Mouse (Mus musculus) layer of hippocampus, adult 2 months (tissue): ENCODE results near the gene Supt20. TPM values are rescaled to one million over a fixed set of nuclear protein-coding genes. Genes with fewer than 3 reads are reported as not detected.
A peak's percentile ranks its signal among the peaks of the same experiment; 100 is the strongest.

Source experiments
- DNase-seq, 2 experiments: peaks; one replicate each; pipeline ENCODE4 v3.0.0; 2022; ENCODE audit warnings: low spot score in 2 of 2
- H3K27ac ChIP-seq: fragments of 200-600 bp; 2 replicates; pipeline ENCODE4 v1.8.1; 2022
- H3K4me3 ChIP-seq: fragments of 200-600 bp; 2 replicates; pipeline ENCODE4 v1.8.1; 2022; ENCODE audit warnings: mild to moderate bottlenecking
- CTCF ChIP-seq: fragments of 200-600 bp; conservative IDR thresholded peaks from 2 replicates; pipeline ENCODE4 v1.8.1; 2022; ENCODE audit warnings: antibody characterized with exemption, mild to moderate bottlenecking, moderate library complexity
- long read RNA-seq, 2 experiments: library from polyadenylated mRNA; stranded (forward); transcript quantifications; one replicate each; pipeline ENCODE4 v2.0.0; 2021; ENCODE audit warnings: borderline mapping rate in 2 of 2
- total RNA-seq, 2 experiments: library from RNA; stranded (reverse); gene quantifications; 2 replicates each; pipeline ENCODE4 v1.2.3; 2021

Gene Supt20
- 10 to 100 TPM; 52.3 to 53.3 TPM for total RNA-seq
- long read RNA-seq, experiment 1, partial matches to known transcripts: 5 of 32 reads
- long read RNA-seq, experiment 1, other reads (novel, unspliced or antisense): 26 of 32 reads
- long read RNA-seq, experiment 2, partial matches to known transcripts: 11 of 46 reads
- long read RNA-seq, experiment 2, other reads (novel, unspliced or antisense): 33 of 46 reads

DNA sequence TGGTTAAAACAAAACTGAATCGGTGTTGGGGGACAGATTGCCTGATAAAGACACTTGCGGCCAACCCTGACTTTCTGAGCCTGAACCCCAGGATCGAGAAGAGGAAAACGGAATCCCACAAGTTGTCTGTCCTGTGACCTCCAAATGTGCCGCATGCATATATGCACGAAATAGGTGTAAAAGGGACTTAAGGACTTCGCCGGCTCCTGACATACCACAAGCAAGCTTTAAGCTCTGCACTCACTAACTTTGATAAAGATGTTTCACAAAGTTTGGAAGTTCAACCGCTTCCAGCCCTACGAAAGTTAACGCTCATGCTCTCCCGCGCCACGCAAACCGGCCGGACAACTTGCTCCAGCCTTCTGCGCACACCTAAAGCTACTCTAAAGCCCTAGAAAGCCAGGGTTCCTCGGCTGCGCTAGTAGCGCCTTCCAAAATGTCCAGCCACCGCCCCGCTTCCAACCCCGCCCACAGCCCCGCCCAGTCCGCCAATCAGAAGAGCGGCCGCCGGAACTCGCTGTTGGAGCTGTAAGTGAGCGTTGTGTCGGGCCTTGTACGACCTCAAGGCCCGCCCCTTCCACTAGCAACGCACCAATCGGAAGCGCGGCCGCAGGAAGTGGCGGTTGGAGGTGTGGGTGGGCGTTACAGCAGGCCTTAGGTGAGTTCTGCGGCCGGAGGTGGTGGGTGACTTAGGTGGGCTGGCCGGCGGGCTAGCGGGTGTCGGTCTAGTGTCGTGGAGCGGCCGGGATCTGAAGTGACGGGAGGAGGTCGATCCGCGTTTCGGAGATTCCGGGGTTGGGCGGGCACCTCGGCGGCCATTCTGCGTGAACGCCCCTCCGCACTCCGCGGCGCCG lies at the start of gene Supt20:
Gene Supt20, plus strand, starts transcription at position 606 of the 854 bp plus-strand sequence.
- peak within 1 kb of the TSS; percentile 70 for H3K4me3 ChIP-seq
- H3K27ac ChIP-seq: peak within 1 kb of the TSS; percentile 82
- DNase-seq: peak; percentile 87 to 92
- no peak for TF ChIP-seq CTCF

DNA sequence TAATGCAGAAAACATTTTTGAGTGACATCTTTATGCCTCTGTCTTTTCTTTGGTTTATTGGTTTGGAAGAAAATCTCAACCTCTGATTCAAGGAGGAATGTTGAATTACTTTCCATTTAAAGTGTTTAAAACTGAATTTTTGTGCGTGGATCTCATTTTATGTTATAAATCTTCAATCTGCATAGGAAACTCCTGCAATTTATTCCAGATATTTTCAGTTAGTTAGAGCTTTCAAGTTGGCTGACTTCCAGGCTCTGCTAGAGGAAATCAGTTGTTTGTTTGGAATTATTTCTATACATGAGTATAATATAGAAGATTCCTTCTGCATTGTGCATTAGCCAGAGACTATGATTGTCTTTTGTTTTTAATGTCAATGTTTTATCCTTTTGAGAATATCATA lies 49.8 kb upstream of the Supt20 start:
- DNase-seq: no peak
- no peak for TF ChIP-seq CTCF
- Histone ChIP-seq H3K4me3 (no peak overlapping the region), H3K27ac (no peak overlapping the region)

DNA sequence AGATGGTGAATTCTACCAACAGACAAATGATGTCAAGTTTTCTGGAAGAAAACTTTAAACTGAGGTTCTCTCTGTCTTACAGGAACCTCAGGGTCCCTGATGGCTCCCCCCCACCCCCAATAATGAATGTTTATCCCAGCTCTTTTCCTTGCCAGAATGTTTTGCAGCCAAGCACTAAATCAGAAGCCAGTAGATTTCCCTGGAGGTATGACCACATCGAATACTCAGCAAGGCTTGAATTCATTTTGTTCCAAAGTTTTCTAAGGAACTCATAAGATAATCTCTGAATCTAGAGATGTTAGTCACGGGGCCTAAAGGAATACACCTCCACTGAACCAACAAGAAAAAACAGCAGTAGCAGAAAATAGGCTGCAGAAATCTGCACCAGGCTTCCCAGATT lies 45.0 kb upstream of the Supt20 start:
- H3K4me3 ChIP-seq: no peak overlapping the region
- TF ChIP-seq CTCF: no peak
- H3K27ac ChIP-seq: no peak overlapping the region
- DNase-seq: no peak

DNA sequence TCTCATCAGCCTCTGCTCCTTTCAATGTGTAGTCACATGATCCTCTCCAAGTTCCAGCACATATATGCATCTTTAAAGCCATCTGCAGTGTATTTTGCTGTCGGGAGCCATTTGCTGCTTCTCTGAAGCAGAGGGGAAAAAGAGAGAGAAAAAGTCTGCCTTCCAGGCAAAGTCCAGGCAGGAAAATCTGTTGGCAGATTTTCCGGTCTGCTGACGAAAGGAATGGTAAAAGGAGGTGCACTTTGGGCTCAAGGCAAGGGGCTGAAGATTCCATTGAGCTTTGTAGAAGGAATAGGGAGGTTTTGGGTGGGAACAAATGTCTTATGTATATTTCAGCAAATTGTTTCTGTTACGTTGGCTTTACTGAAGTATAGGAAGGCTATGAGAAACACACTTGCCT lies 41.0 kb upstream of the Supt20 start:
- no peak for TF ChIP-seq CTCF
- no peak overlapping the region for H3K4me3 ChIP-seq

DNA sequence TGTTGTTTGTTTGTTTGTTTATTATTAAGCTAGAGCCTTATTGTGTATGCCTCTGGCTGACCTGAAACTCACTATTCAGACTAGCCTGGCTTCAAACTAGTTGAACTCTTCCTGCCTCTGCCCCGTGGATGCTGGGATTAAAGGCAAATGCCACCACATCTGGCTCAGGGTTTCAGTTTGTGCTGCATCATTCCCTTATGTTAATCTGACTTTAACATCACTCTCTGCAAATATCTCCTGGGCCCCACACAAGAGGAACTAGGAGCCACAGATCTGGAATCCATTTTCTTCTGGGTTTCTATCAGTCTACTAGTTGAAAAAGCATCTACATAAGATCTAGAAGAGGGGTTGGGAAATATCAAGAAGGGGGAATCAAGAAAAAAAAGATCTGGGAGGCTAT lies 38.4 kb upstream of the Supt20 start:
- DNase-seq: no peak
- Histone ChIP-seq H3K27ac (no peak overlapping the region), H3K4me3 (no peak overlapping the region)
- no peak for TF ChIP-seq CTCF

More for the DNA sequence above, 41.0 kb upstream of the Supt20 start:
- DNase-seq: no peak
- H3K27ac ChIP-seq: no peak overlapping the region

DNA sequence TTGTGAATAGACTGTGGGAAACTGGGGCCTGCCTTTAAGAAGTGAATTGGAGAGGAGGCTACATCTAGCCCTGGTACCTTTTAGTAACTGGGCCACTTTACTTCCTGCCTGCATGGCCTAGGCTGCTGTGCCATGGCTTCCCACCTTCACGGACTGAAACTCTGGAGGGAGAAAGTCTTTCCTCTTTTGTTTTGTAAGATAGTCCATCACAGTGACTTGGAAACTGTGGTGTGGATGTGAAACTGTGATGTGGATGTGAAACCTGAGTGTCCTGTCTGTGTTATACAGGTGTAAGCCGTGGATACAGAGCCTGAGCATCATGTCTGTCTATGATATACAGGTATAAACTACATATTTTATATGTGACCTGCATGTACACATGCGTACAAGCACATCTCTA lies 35.5 kb upstream of the Supt20 start:
- no peak overlapping the region for H3K4me3 ChIP-seq
- no peak for DNase-seq
- H3K27ac ChIP-seq: no peak overlapping the region
- TF ChIP-seq CTCF: no peak

DNA sequence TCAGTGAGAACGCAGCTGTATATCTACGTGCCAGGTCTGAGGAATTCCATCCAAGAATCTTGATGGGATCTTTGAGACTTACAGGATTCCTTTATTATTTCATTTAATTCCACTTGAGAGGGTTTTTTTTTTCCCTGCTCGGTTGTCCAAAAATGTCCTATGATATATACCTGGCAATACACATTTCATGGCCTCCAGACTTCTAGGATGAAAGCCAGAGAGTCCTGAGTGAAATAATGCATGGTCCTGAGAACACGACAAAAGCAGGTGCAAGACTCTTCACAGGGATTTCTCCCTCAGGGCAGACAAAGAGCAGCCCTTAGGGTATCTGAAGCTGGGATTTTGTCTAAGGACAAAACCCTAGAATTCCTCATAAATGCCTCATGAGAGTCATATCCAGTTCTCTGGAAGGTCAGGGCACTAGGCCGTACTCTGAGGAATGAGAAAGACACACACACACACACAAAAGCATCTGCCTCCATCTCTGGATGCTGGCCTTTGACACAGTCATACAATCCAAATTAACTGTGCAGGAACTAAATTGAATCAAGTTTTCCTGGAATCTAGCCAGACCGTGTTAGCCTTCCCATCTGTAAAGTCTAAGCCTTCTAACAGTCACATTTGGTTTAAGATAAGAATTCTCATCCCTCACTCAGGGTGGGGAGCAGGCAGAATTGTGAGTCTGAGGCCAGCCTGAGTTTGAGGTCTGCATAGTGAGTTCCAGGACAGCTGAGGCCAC lies 34.5 kb upstream of the Supt20 start:
- no peak for DNase-seq
- Histone ChIP-seq H3K27ac (no peak overlapping the region), H3K4me3 (no peak overlapping the region)
- TF ChIP-seq CTCF: no peak

DNA sequence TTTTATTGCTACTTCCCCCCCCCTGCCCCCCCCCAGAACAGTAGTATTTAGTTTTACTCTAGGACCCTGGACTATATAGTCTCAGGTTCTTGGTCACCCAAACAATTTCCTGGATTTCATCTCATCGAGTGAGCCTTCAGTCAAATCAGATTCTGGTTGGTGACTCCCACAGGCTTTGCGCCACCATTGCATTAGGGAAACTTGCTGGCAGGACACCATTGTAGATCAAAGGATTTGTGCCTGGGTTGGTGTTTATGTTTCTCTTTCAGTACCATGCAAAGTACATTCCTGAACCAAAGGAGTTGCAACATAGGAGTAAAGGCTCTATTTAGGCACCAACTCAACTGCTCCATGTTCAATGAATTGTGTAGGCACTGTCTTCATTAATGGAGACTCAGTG lies 32.9 kb upstream of the Supt20 start:
- no peak for TF ChIP-seq CTCF
- H3K27ac ChIP-seq: no peak overlapping the region
- H3K4me3 ChIP-seq: no peak overlapping the region
- DNase-seq: no peak

DNA sequence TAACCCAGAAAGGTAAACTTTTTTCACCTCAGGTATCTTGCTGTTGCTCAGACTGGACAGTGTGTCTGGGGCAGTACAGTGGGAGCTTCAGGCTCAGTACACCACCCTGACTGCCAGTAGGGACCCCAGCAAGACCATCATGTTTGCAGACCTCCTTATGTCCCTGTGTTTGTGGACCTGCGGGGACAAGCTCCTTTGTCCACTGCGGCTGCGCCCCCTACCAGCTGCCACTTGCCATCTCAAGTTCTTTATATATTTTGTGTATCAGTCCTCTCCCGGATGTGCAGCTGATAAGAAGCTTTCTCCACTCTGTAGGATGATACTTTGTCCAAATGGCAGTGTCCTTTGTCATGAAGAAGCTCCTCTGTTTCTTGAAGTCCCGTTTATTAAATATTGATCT lies 30.2 kb upstream of the Supt20 start:
- no peak overlapping the region for H3K4me3 ChIP-seq
- DNase-seq: no peak
- no peak overlapping the region for H3K27ac ChIP-seq
- TF ChIP-seq CTCF: peak; percentile 53

DNA sequence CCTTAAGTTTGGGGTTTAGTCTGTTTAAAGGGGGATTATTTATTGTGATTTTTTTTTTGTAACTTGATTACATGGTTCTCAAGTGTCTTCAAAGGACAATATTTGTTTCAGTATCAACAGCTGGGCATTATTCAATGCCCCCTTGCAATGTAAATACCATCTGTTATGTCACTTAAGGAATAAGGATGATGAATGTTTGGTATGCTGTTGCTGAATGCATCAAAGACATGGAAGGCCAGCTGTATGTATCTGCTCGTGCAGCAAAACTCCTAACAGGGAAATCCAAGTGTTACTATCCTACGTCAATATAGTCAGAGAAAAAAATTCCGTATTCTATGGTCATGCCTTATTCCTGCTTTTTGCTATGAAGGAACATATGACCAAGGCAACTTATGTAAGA lies 24.5 kb upstream of the Supt20 start:
- no peak for TF ChIP-seq CTCF

DNA sequence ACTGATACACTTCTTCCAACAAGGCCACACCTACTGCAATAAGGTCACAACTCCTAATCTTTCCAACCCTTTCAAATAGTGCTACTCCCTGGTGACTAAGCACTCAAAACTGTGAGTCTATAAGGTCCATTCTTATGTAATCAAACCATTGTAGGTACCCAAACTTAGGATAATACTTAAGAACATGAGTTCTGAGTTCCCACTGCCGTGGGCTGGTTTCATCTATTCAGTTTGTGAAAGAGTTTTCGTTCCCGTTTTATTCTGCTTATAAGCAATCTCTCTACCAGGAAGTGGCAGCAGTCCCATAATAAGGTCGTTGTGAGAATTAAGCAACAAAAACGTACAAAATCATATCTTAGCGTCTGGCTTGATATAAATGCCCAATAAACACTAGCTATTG lies 23.9 kb upstream of the Supt20 start:
- H3K4me3 ChIP-seq: no peak overlapping the region
- no peak for TF ChIP-seq CTCF
- H3K27ac ChIP-seq: no peak overlapping the region
- no peak for DNase-seq

More for the DNA sequence above, 24.5 kb upstream of the Supt20 start:
- Histone ChIP-seq H3K27ac (no peak overlapping the region), H3K4me3 (no peak overlapping the region)
- no peak for DNase-seq

DNA sequence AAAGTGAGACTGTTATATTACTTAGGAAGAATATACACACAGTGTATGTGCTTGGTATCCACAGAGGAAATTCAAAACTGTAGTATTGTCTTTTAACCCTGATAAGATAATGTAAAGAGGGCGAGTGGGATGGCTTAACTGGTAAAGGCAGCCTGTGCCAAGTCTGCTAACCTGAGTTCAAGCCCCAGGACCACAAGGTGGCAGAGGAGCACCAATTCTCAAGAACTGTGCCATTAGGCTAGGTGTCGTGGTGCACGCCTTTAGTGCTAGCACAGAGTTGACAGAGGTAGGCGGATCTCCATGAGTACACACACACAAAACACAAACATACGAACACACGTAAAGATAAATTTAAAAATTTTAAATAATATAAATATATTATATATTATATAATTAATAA lies 23.0 kb upstream of the Supt20 start:
- no peak for TF ChIP-seq CTCF
- no peak overlapping the region for H3K4me3 ChIP-seq
- DNase-seq: no peak
- H3K27ac ChIP-seq: no peak overlapping the region

DNA sequence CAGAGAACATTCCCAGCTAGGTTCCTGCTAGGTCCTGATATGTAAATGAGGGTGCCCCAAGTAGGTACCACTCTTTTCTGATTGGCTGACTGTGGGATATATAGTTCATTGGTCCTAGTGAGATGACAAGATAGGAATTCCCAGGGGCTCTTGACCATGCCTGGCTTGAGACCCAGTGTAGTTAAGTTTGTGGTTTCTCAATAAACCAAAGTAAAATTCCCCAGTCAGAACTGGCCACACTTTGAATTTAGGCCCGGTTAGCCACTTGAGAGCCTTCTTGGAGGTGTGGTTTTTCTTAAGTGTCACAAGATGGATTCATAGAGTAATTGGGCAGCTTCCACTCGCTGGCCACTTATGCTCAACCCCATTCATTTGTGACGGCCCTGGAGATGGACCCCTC lies 20.5 kb upstream of the Supt20 start:
- DNase-seq: no peak
- no peak overlapping the region for H3K27ac ChIP-seq
- H3K4me3 ChIP-seq: no peak overlapping the region
- no peak for TF ChIP-seq CTCF
